Mouse (Mus musculus): ENCODE data around the gene Ss18l2. TPM values are rescaled to one million over a fixed set of nuclear protein-coding genes. Genes with fewer than 3 reads are reported as not detected.

Ss18l2 gene
- 227 and 237 TPM in 2 replicates for polyA plus RNA-seq (2014; fragmentation: Nextera tagmentation; extraction: Ambion mirVana)

DNA sequence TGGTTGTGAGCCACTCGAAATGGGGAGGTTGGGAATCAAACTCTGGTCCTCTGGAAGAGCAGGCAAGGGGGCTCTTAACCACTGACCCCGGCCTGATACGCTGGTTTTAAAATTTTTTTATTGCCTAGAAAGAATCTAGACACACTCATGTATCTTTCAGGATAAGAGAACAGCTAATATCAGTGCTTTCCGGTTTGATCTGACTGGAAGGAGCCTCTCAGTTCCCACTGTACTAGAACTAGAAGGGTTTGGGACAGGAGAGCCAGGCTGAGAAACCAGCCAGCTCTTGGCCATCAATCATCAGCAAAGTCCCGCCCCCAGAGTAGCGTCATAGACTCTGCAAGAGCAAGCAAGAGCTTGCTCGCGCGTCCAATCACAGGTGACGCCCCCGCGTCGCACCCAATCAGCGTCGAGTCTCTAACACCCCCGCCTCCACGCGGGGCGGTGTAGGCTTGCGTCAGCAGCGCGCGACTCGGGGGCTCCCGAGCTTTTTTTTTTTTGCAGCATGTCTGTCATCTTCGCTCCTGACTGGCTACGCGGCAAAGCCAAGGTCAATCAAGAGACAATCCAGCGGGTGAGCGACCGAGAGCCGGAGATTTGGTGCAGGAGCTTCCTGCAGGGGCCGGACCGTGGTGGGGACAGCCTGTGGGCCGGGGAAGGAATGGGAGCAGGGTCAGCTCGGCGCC is at the start of gene Ss18l2:
Ss18l2 (plus strand) TSS at position 432 of the 686 bp plus-strand sequence.
- Histone ChIP-seq H3K36me3 (ENCODE audit: control insufficient read depth, insufficient read depth, low read length) (peaks cover 20% of the 10 kb centered on the region), H3K4me3 (ENCODE audit: control insufficient read depth in 1 of 2, insufficient read depth in 1 of 2, low read depth in 1 of 2, low read length in 2 of 2) (peak within 1 kb of the TSS; percentile 87 to 88), H3K9me3 (ENCODE audit: control insufficient read depth, low read length) (no peaks in the 10 kb centered on the region), H3K27ac (replicated peaks in 1 of 2; ENCODE audit: control insufficient read depth in 1 of 2, insufficient read depth in 1 of 2, low read depth in 2 of 2, low read length in 2 of 2) (peak within 1 kb of the TSS; percentile 98 to 99), H3K4me1 (ENCODE audit: control insufficient read depth in 2 of 2, insufficient read depth in 2 of 2, low read length in 2 of 2) (peaks cover 7 to 27% of the 10 kb centered on the region in 2 experiments), H3K4me2 (ENCODE audit: low read length) (peak within 1 kb of the TSS; percentile 69), H3K9ac (ENCODE audit: low read length) (peak within 1 kb of the TSS; percentile 95), H3K27me3 (ENCODE audit: control insufficient read depth, insufficient read depth, low read length) (no peaks in the 10 kb centered on the region)
- ATAC-seq (ENCODE audit: insufficient number of reproducible peaks, insufficient read depth, low FRiP score, low read depth) = peak; percentile 99
- 6% methylated on average over 37 of the region's 37 CpGs for WGBS

DNA sequence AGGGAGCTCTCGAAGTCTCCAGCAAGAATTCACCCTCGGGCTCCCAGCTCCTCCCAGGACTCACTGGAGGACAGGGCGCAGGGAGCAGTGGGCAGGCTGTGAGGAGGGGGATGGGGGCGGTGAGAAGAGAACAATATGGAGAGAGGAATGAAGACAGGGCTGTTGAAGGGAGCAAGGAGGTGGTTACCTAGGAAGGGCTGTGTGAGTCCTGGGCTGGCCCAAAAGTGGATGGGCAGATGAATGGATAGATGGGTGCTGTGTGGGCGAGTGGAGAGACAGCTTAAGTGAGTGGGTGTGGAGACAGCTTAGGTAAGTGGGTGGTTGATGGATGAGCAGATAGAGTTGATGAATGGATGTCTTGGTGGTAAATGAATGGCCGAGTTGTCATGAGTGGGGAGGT is 46.7 kb upstream of the Ss18l2 start:
- no peaks in the 10 kb centered on the region for H3K4me1 ChIP-seq (ENCODE audit: control insufficient read depth in 2 of 2, insufficient read depth in 2 of 2, low read length in 2 of 2)
- H3K9ac ChIP-seq (ENCODE audit: low read length) = no peak overlapping the region
- 61% methylated on average over 6 of the region's 6 CpGs for WGBS
- peaks cover 47% of the 10 kb centered on the region for H3K27me3 ChIP-seq (ENCODE audit: control insufficient read depth, insufficient read depth, low read length)
- ATAC-seq (ENCODE audit: insufficient number of reproducible peaks, insufficient read depth, low FRiP score, low read depth) = no peak
- H3K36me3 ChIP-seq (ENCODE audit: control insufficient read depth, insufficient read depth, low read length) = no peaks in the 10 kb centered on the region
- no peak overlapping the region for H3K4me3 ChIP-seq (ENCODE audit: control insufficient read depth in 1 of 2, insufficient read depth in 1 of 2, low read depth in 1 of 2, low read length in 2 of 2)
- H3K4me2 ChIP-seq (ENCODE audit: low read length) = no peak overlapping the region
- H3K27ac ChIP-seq (replicated peaks in 1 of 2; ENCODE audit: control insufficient read depth in 1 of 2, insufficient read depth in 1 of 2, low read depth in 2 of 2, low read length in 2 of 2) = no peak overlapping the region
- no peaks in the 10 kb centered on the region for H3K9me3 ChIP-seq (ENCODE audit: control insufficient read depth, low read length)

DNA sequence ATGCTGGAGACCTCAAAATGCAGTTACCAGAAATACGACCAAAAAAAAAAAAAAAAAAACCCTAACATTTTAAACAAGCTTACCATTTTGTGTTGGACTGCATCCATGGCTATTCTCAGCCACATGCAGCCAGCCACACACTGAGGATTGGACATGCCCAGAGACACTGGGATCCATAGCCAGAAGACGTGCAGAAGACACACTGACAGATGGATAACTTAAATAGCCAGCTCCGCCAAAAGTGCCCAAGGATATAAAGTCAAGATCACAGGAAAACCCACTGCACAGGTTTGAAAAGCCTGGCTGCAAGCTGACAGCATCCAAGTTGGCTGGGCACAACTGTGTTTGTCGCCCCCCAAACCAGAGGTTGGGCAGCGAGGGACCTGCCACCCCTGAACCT is 46.0 kb upstream of the Ss18l2 start:
- H3K27ac ChIP-seq (replicated peaks in 1 of 2; ENCODE audit: control insufficient read depth in 1 of 2, insufficient read depth in 1 of 2, low read depth in 2 of 2, low read length in 2 of 2) = no peak overlapping the region
- no peaks in the 10 kb centered on the region for H3K9me3 ChIP-seq (ENCODE audit: control insufficient read depth, low read length)
- 77% methylated on average over 5 of the region's 5 CpGs for WGBS
- H3K4me1 ChIP-seq (ENCODE audit: control insufficient read depth in 2 of 2, insufficient read depth in 2 of 2, low read length in 2 of 2) = peaks cover 0 to 2% of the 10 kb centered on the region in 2 experiments; a peak in 2 of 4 replicates
- H3K27me3 ChIP-seq (ENCODE audit: control insufficient read depth, insufficient read depth, low read length) = peaks cover 53% of the 10 kb centered on the region
- no peak overlapping the region for H3K4me2 ChIP-seq (ENCODE audit: low read length)
- ATAC-seq (ENCODE audit: insufficient number of reproducible peaks, insufficient read depth, low FRiP score, low read depth) = no peak
- H3K36me3 ChIP-seq (ENCODE audit: control insufficient read depth, insufficient read depth, low read length) = no peaks in the 10 kb centered on the region
- H3K9ac ChIP-seq (ENCODE audit: low read length) = no peak overlapping the region
- H3K4me3 ChIP-seq (ENCODE audit: control insufficient read depth in 1 of 2, insufficient read depth in 1 of 2, low read depth in 1 of 2, low read length in 2 of 2) = no peak overlapping the region

DNA sequence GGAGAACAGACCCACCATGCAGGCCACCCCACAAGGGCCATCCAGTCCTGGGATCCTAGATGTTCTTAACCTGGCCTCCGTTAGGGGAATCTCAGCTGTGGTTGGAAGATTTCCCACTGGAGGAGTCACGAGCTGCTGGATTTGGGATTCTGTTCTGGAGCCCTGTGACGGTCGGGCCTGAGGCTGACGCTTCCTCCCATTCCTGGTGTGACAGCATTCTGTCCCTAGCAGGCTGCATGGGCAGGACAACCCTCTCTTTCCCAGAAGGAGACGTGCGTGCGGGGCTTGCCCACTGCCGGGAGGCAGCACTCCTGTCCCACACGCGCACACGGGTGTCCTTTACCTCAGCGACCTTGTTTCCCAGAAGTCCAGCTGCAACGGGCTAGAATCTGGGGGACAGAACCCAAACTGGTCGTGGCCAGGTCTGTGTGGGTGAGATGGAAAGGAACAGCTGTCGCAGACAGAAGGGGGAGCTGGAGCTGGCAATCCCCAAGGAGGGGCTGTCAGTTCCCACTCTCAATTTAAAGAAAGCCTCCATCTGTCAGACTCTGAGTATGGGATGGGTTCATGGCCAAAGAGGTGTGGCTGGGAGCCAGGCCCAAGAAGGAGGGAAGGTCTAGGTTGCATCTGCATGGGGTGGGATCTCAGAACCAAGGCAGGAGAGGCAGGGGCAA is 43.0 kb upstream of the Ss18l2 start:
- H3K27ac ChIP-seq (replicated peaks in 1 of 2; ENCODE audit: control insufficient read depth in 1 of 2, insufficient read depth in 1 of 2, low read depth in 2 of 2, low read length in 2 of 2) = no peak overlapping the region
- H3K9ac ChIP-seq (ENCODE audit: low read length) = no peak overlapping the region
- H3K4me2 ChIP-seq (ENCODE audit: low read length) = no peak overlapping the region
- peaks cover 12 to 18% of the 10 kb centered on the region in 2 experiments for H3K4me1 ChIP-seq (ENCODE audit: control insufficient read depth in 2 of 2, insufficient read depth in 2 of 2, low read length in 2 of 2)
- H3K9me3 ChIP-seq (ENCODE audit: control insufficient read depth, low read length) = no peaks in the 10 kb centered on the region
- no peak overlapping the region for H3K4me3 ChIP-seq (ENCODE audit: control insufficient read depth in 1 of 2, insufficient read depth in 1 of 2, low read depth in 1 of 2, low read length in 2 of 2)
- WGBS = 59% methylated on average over 16 of the region's 16 CpGs
- H3K36me3 ChIP-seq (ENCODE audit: control insufficient read depth, insufficient read depth, low read length) = no peaks in the 10 kb centered on the region
- ATAC-seq (ENCODE audit: insufficient number of reproducible peaks, insufficient read depth, low FRiP score, low read depth) = no peak
- H3K27me3 ChIP-seq (ENCODE audit: control insufficient read depth, insufficient read depth, low read length) = peaks cover 67% of the 10 kb centered on the region

DNA sequence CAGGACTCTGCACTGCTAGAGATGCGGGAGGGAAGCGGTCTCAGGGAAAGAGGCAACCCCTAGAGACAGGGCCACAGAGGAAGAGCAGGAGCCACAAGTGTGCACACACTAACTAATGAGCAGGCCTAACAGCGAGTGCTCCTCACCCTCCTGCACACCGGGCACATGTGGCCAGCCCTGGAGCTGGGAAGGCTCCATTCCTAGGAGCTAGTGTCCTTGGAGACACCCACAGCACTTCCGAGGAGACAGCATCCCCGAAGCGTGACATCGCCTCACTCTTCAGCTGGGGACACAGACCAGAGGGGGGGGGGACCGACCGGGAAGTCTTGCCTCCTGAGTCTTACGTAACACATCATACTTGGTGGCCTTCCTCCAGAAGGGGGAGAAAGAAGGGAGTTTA is 42.3 kb upstream of the Ss18l2 start:
- Histone ChIP-seq H3K4me3 (ENCODE audit: control insufficient read depth in 1 of 2, insufficient read depth in 1 of 2, low read depth in 1 of 2, low read length in 2 of 2) (no peak overlapping the region), H3K9me3 (ENCODE audit: control insufficient read depth, low read length) (no peaks in the 10 kb centered on the region), H3K4me1 (ENCODE audit: control insufficient read depth in 2 of 2, insufficient read depth in 2 of 2, low read length in 2 of 2) (peaks cover 18 to 25% of the 10 kb centered on the region in 2 experiments), H3K9ac (ENCODE audit: low read length) (no peak overlapping the region), H3K27me3 (ENCODE audit: control insufficient read depth, insufficient read depth, low read length) (peaks cover 67% of the 10 kb centered on the region), H3K36me3 (ENCODE audit: control insufficient read depth, insufficient read depth, low read length) (no peaks in the 10 kb centered on the region), H3K27ac (replicated peaks in 1 of 2; ENCODE audit: control insufficient read depth in 1 of 2, insufficient read depth in 1 of 2, low read depth in 2 of 2, low read length in 2 of 2) (no peak overlapping the region), H3K4me2 (ENCODE audit: low read length) (no peak overlapping the region)
- WGBS = 72% methylated on average over 11 of the region's 11 CpGs
- no peak for ATAC-seq (ENCODE audit: insufficient number of reproducible peaks, insufficient read depth, low FRiP score, low read depth)

DNA sequence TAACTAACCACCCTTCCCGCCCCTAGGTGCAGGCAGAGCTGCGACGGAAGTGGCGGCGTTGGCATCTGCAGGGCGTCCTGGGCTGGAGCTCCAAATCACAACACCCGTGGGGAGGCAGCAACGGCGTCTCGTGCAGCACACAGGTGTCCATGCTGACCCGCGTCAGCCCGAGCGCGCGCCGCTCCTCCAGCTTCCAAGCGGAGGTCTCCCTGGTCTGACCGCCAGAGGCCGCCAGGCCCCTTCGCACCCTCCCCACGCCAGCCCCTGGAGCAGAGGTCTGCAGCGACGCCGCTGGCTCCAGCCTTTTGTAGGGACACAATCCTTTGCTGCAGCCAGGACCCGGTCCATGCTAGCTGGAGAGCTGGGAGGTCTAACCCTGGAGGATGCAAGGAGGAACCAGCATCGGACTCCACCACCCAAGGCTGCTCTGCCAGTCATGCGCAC is 40.8 kb upstream of the Ss18l2 start:
- Histone ChIP-seq H3K27ac (replicated peaks in 1 of 2; ENCODE audit: control insufficient read depth in 1 of 2, insufficient read depth in 1 of 2, low read depth in 2 of 2, low read length in 2 of 2) (no peak overlapping the region), H3K36me3 (ENCODE audit: control insufficient read depth, insufficient read depth, low read length) (no peaks in the 10 kb centered on the region), H3K4me1 (ENCODE audit: control insufficient read depth in 2 of 2, insufficient read depth in 2 of 2, low read length in 2 of 2) (peaks cover 21 to 28% of the 10 kb centered on the region in 2 experiments), H3K9me3 (ENCODE audit: control insufficient read depth, low read length) (no peaks in the 10 kb centered on the region), H3K9ac (ENCODE audit: low read length) (peak overlapping the region; percentile 62), H3K4me3 (ENCODE audit: control insufficient read depth in 1 of 2, insufficient read depth in 1 of 2, low read depth in 1 of 2, low read length in 2 of 2) (peak overlapping the region; percentile 18 to 34), H3K27me3 (ENCODE audit: control insufficient read depth, insufficient read depth, low read length) (peaks cover 59% of the 10 kb centered on the region), H3K4me2 (ENCODE audit: low read length) (peak overlapping the region; percentile 73)
- under 1% methylated on average over 28 of the region's 28 CpGs for WGBS
- ATAC-seq (ENCODE audit: insufficient number of reproducible peaks, insufficient read depth, low FRiP score, low read depth) = peak; percentile 52

DNA sequence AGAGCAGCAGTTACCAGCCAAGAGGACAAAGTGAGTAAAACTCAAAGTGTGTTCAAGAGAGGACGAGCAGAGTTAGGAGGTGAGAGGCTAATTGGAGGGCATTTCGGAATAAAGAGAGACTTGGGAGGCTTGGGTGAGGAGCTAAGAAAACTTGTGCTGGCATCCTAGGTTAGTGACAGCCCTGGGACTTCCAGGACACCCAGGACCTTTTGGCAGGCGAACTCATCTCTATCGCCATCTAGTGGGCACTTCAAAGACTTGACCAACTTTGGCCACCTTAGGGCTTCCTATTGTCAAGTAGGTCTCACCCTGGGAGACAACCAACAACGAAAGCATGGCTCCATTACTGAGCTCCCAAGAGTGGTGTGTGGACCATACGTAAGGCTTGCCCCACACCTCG is 38.8 kb upstream of the Ss18l2 start:
- Histone ChIP-seq H3K36me3 (ENCODE audit: control insufficient read depth, insufficient read depth, low read length) (no peaks in the 10 kb centered on the region), H3K27ac (replicated peaks in 1 of 2; ENCODE audit: control insufficient read depth in 1 of 2, insufficient read depth in 1 of 2, low read depth in 2 of 2, low read length in 2 of 2) (no peak overlapping the region), H3K9me3 (ENCODE audit: control insufficient read depth, low read length) (no peaks in the 10 kb centered on the region), H3K4me2 (ENCODE audit: low read length) (no peak overlapping the region), H3K4me3 (ENCODE audit: control insufficient read depth in 1 of 2, insufficient read depth in 1 of 2, low read depth in 1 of 2, low read length in 2 of 2) (no peak overlapping the region), H3K4me1 (ENCODE audit: control insufficient read depth in 2 of 2, insufficient read depth in 2 of 2, low read length in 2 of 2) (peaks cover 21 to 28% of the 10 kb centered on the region in 2 experiments), H3K9ac (ENCODE audit: low read length) (no peak overlapping the region), H3K27me3 (ENCODE audit: control insufficient read depth, insufficient read depth, low read length) (peaks cover 41% of the 10 kb centered on the region)
- ATAC-seq (ENCODE audit: insufficient number of reproducible peaks, insufficient read depth, low FRiP score, low read depth) = no peak
- 32% methylated on average over 7 of the region's 7 CpGs for WGBS
